Mouse (Mus musculus) T-helper 2 cell (primary cell): ENCODE data around the gene Desi1.

Experiments used
- in situ Hi-C: fragments of 300-600 bp; cut with MboI, MseI; formaldehyde crosslinking; loops from one replicate; pipeline ENCODE4 v1.15.1; 2025; ENCODE audit warnings: high pct_unique_total_duplicates

Gene Desi1

DNA sequence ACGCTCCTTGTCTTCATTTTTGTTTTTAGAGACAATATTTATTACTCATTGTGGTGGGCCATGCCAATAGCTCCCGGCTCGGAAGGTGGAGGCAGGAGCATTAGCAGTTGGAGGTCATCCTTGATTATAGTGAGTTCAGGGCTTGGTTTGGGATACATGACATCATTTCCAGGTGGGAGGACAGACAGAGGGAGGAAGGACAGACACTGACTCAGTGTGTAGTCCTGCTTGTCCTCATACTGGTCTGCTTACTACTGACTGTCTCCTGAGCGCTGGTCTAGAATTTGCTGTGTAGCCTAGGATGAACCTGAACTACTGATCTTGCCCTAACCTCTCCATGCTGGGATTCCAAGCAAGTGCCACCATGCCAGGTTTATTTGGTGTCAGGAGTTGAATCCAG, at the start of gene Desi1:
TSS of gene Desi1 (minus strand) at position 101 of the 400 bp plus-strand sequence.
- in situ Hi-C loops: no loop called here

DNA sequence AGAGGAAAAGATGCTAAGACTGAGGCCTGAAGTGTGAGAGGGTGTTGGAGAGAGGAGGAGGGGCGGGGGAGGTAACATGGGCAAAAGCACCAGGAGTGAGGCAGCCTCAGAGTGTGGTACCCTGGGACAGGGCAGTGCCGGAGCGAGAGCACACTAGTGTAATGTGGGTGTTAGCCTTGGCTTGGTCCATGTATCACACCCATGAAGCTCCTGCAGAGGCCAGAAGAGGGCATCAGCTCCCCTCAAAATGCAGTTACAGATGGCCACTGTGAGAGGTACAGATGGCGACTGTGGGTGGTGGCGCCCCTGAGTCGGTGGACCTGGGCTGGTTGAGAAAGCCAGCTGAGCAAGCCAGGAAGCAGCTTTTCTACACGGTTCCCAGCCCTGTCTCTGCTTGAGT, 47.5 kb upstream of the Desi1 start:
- in situ Hi-C loops: loop anchor here (10.0 kb wide), 1 partner anchor 1906 kb away; the partner anchor contains the start of gene Mgat3

DNA sequence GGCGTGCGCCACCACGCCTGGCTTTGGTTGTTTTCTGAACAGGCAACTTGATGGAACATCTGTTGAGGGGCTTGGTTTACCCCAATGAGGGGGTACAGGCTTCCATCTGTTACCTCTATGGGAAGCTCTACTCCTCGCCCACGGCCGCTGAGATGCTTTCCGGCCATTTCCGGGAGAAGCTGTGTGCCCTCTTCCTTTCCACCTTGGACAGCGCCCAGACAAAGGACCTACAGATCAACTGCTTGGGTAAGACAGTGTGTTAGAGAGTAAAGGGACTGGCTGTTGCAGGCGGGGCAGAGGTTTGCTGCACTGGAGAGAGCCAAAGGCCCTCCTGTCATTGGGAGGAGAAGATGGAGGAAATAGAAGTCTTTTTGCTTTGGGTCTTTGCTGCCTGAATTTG, 46.2 kb upstream of the Desi1 start:
- in situ Hi-C loops: loop anchor here (10.0 kb wide), 1 partner anchor 1905 kb away; the partner anchor contains the start of gene Mgat3

DNA sequence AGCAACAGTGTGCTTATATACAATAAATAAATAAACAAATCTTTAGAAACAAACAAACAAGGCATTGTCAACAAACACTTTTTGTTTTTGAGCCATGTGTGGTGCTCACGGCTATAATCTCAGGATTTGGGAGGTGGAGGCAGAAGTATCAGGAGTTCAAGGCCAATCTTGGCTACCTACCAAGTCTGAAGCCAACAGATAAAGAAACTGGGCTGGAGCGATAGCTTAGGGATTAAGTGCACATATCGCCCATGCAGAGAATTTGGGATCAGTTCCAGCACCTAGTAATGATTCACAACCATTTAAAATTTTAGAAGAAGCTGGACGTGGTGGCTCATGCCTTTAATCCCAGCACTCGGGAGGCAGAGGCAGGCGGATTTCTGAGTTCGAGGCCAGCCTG, 39.8 kb upstream of the Desi1 start:
- in situ Hi-C loops: no loop called here

DNA sequence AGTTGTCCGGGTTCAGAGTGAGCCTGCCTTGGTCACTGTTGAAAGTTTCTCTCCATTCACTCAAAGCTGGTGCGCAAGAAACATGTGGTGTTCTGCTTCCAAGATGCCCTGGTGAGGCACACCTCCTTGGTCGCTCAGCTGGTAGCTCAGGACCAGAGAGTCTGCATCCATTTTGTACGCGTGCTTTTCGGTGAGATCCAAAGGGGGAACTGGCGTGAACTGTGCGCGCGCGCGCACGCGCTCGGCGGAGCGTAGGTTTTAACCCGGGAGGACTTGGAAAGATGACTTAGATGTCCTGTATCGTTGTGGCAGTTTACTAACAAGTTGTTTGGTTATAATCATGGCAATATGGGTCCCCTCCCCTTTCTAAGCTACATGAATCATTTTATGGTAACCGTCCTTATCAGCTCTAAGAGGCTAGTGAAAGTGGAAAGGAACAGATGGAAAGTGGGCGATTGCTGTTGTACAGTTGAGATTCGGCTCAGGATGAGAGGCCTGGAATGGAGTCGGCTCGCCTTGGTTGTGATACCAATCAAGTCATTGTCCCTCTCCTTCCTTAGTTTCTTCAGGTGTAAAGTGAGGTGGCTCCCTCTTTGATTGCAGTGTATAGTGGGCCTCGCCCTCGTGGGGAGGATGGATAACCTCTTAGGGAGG, 38.3 kb upstream of the Desi1 start:
- in situ Hi-C loops: no loop called here

DNA sequence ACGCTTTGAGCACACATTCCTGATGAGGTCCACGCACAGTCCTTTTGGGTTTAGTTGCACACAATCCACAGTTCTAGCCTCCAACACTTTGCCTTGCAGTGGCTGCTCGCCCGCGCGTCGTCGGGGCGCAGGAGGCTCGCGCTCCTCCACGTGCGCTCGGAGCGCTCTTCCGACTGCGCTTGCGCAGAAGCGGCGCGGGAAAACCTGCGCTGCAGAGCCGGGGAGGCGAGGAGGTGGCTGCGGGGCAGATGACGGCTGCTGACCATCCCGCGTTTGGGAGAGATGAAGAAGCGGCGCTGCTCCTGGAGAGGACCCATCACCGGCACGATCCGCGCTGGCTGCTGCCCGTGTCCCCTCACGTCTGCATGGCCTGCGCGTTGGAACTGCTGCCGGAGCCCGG, 36.2 kb upstream of the Desi1 start, which contains the start of gene Mei1:
TSS of gene Mei1 (plus strand) at position 99 of the 400 bp plus-strand sequence.
- in situ Hi-C loops: no loop called here

DNA sequence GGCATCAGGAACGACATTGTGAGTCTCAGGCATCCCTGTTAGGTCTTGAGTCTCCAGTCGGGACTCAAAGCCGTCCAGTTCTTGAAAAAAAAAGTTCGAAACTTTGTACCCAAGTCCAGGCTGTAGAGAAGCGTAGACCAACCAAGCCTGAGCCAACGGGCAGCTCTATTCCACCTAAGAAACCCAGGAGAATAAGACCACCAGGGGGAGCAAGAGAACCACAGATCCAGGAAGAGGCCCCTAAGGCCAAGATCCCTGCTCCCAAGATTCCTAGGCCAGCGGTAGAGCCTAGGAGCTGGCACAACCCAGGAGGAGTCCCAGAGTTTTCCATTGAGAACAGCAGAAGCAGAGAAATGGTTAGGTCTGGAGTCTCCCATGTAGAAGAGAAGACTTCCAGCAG, 31.8 kb upstream of the Desi1 start:
- in situ Hi-C loops: no loop called here

DNA sequence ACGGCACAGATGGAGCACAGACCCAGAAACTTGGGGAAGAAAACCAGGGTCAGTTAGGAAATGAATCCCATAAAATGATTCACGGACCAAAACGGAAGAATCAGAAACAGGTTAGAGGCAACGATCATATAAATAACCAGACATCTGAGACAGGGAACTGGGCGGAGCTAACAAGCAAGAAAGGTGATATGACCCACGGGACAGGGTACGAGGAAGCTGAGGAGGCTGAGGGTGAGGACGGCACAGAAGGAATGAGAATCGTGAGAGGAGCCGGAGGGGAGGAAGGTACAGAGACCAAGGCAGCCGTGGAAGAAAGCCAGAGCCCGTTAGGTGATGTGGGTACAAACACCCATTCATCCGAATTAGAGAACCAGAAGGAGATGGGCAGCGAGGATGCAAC, 30.2 kb upstream of the Desi1 start:
- in situ Hi-C loops: loop anchor here (5.0 kb wide), 2 partner anchors 58 to 168 kb away; no protein-coding TSS in a partner anchor

DNA sequence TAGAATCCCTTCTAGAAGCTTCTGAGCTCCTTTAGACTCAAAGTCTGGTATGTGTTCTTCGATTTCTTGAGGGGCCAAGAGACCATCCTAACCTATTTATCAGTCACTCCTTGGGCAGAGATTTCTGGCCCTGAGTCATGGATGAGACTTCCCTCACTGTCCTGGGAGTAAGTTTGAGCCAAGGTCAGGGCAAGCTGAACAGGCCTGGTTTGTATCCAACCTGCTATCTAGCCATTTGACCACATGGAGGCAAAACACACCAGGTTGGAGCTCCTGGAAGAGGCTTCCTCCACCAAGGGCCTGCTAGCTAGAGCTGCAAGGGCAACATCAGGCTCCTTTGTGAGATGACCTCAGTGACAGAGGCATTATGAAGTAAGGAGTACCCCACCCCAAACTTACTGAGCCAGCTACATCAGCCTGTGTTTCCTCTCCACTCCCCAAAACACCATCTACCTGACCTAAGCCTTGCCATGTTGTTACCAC, 25.1 kb upstream of the Desi1 start, which contains the start of gene 4930407I10Rik:
TSS of gene 4930407I10Rik (plus strand) at position 433 of the 483 bp plus-strand sequence.
- in situ Hi-C loops: no loop called here

DNA sequence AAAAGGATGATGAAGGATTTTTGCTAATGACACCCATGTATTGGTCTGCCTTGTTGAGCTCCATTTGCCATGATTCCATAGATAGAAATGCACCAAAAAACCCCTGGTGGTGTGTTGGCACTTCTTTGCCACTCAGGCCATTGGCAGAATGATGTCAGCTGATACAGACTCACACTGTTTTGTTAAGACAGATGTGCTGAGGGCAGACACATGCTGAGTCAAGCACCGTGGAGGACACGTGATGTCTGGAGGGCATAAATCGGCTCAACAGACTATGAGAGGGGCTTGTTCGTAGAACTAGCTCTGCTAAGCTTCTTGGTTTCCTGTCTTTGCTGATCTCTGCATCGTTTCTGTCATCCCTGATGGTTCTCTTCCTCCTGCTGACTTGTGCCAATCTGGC, 18.9 kb upstream of the Desi1 start:
- in situ Hi-C loops: no loop called here

DNA sequence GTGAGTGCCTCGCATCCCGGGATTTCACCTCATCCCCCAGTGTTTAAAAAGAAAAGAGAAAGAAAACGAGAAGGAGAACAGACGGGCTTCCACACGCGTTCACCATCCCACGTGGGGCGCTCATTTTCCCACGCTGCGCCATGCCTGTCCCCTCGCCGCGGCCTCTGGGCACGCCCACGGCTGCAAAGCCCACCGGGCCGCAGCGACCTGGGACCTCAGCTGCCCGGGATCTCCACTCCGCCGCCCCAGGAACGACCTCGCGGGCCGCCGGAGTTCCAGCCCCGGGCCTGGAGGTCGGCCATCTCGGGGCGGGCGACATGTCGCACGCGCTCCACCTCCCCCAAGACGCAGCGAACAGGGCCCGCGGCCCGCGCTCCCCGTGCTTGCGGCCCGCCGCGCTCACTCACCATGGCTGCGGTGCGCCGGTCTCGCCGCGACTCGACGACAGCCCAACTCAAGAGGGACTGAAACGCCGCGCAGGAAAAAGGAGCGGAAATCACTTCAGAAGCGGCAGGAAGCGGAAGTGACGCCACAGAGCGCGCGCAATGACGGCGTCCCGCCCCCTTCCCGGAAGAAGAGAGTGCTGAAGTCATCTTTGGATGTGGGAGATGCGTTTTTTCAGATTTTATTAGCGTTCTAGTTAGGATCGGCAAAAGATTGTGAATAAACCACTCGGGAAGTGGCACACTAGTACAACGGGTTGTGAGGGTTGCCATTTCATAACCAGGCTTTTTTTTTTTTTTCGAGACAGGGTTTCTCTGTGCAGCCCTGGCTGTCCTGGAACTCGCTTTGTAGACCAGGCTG, 13.6 kb upstream of the Desi1 start, which contains the start of gene Snu13:
TSS of gene Snu13 (minus strand) at position 519 of the 804 bp plus-strand sequence.
- in situ Hi-C loops: no loop called here

DNA sequence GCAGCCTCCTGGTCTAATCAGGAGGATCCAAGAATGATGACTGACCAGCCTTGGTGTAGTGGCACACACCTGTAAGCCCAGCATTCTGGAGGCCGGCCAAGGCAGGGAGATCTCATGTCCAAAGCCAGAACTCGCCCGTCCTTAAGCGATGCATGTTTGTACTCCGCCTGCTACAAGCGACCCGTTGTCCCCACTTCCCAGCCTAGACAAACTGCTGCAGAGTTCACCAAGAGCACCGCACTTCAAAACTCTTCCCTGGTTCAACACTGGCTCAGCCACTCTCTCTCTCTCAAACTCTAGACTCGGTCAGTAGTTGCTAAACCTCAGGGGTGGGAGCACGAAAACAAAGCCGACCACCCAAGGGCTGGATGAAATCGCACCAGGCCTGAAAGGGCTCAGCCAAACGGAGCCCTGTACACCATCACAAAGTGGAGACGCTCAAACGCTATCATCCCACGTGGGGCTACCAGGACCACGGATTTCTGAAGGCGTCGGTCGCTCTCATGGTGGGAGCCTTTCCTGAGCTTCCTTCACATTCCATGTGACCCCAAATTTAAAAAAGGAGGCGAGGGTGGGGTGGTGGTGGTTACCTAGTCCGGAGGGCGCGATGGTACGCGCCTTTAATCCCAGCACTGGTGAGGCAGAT, 12.7 kb upstream of the Desi1 start:
- in situ Hi-C loops: no loop called here

DNA sequence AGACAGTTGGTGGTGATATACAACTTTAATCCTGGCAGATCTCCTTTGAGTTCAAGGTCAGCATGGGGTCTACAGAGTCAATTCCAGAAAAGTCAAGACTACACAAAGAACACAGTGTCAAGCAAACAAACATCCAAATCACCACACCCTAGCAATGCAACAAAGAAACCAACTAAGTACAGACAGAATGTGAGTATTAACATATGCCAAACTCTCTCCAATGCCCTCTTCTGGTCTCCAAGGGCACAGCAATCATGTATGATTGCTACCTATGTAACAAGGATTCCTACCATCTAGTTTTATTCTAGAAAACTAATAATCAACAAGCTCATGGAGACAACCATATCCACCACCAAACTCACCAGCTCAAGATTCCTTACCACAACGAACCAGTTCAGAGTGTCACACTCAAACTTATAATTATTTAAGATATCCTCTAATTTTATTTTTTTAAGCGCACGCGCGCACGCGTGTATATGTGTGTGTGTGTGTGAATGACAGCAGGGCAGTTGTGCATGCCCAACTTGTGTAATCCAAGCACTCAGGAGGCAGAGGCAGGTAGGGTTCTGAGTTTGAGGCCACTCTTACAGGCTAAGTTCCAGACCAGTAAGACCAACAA, 10.6 kb upstream of the Desi1 start:
- in situ Hi-C loops: no loop called here

DNA sequence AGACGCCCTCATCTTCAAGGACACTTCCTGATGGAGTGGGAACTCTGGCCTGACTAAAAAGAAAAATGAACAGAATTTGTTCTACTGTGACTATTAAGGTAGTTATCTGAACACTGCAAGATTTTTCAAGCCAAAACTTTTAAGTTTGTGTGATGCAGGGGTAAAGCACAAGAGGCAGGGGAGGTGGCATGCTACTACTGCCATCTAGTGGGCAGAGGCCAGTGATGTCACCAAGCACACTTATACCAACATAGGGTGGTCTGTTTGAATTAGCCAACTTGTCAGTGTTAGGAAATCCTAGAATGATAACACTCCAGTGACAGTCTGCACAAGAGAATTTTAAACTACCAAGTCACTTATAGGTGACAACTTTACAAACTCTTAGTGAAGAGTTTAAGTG, 7.0 kb upstream of the Desi1 start:
- in situ Hi-C loops: no loop called here

DNA sequence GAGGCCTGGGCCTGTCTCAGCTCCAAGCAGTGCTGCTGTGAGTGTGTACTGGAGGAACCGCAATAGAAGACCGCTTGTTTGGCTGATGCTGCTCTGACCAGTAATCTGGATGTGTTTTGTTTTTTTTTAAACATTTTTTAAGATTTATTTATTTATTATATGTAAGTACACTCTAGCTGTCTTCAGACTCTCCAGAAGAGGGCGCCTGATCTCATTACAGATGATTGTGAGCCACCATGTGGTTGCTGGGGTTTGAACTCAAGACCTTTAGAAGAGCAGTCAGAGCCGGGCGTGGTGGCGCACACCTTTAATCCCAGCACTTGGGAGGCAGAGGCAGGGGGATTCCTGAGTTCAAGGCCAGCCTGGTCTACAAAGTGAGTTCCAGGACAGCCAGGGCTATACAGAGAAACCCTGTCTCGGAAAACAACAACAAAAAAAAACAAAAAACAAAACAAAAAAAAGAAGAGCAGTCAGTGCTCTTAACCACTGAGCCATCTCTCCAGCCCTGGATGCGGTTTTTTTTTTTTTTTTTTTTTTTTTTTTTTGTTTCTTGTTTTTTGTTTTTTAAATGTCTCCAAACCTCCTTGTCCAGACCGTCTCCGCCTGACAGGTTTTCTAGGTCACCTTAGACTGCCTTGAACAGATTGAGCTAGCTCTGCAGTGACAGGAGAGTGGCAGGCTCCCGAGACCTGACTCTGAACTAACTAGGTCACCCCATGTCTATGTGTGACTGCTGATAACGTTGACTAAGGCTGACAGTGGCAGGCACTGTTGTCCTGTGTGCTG, 2.4 kb upstream of the Desi1 start:
- in situ Hi-C loops: no loop called here

DNA sequence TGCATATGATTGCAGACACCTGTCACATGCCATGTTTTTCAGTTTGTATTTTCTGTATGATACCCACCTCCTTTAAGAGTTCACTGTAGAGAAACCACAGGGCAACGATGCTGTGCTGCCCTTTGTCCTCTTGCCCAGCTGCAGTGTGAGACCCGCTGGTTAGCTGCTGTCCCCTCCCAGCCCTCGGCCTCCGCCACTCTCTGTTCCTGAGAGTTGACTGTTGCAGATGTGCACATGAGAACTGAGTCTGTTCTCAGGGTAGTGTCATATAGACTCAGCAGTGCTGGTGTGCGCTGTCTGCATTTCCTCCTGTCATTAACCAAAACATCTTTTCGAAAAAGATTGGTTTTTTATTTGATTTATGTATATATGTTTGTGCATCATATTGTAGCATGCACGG, 1.3 kb downstream of the Desi1 start:
- in situ Hi-C loops: no loop called here

DNA sequence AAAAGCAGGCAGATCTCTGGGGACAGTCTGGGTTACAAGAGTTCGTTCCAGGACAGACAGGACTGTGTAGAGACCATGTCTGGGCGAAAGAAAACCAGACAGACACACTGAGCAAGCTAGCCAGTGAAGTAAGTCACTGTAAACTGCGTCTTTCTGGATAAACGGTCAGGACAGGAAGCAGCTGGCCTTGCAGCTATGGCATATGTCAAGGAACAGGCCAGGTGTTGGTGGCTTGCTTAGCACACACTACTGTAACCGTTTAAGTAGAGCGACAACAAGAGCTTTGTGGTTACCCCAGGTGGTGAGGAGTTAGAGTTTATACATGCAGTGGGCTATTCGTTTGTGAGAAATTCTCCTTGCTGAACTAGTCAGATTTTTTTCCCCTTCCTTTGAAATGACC, 5.9 kb downstream of the Desi1 start:
- in situ Hi-C loops: no loop called here

DNA sequence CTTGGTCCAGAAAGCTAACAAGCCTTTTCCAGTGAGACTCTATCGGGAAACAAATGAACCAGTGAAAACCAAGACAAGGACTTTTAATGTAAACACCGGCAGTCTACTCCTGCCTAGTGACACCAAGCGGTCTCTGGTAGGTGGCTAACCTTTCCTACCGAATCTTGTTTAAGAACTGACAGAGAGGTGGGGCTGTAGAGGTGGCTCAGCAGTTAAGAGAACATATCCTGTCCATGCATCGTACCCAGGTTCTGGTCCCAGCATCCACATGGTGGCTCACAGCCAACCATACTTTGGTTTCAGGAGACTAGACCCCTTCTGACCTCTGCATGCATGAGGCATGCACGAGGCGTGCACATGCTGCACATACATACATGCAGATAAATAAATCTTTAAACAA, 6.4 kb downstream of the Desi1 start:
- in situ Hi-C loops: no loop called here

DNA sequence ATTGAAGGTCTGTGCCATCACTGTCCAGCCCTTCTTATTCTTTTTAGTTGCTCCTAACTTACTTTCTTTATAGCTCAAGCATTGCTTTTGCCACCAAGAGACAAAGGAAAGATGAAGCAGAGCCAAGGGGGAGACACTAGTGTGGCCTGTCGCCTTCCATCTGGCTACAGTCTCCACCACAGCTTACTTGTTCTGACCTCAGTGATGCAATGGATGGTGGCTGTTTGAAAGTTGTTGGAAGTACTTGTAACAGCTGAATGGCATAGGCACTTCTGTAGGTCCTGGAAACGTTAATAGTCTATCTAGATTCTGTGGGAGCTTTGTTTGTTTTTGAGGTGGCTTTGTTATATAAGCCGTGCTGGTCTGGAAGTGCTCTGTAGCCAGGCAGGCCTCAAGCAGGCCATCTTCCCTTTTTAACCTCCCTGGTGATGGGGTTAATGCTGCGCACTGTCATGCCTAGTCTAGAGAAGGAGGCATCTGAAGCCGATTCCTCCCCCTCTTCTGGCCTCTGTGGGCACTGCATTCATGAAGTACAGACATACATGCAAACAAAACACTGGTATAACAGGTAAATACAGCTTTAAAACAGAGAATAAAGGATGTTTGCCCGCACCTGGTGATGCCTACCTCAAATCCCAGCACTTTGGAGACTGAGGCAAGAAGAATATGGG, 9.6 kb downstream of the Desi1 start:
- in situ Hi-C loops: no loop called here

DNA sequence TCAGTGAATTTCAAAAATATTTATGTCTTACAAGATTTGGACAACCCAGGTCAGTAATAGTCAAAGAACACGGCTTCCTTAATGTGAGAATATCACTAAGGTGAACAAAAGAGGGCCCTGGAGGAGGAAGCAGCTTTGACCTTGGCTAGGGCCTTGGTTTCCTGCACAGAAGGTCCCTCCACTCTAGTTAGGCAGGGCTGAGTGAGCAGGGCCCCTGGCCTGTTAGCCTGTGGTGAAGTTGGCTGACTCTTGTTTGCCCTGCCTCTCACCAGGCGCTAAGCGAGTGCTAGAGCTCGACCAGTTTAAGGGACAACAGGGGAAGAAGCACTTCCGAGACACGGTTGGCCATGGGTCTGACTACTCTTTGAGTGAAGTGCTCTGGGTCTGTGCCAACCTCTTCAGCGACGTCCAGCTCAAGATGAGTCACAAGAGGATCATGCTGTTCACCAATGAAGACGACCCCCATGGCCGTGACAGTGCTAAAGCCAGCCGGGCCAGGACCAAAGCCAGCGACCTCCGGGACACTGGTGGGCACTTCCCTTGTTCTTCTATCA, 11.1 kb downstream of the Desi1 start:
- in situ Hi-C loops: no loop called here
